Mouse (Mus musculus) adrenal gland, postnatal 25 days (tissue): Measurements from ENCODE around the gene Hsp90ab1. TPM values are rescaled to one million over a fixed set of nuclear protein-coding genes. Genes with fewer than 3 reads are reported as not detected.

Experiments used
- DNase-seq: peaks from one replicate; pipeline ENCODE4 v3.0.0; 2021; ENCODE audit warnings: mixed read lengths
- total RNA-seq: library from RNA; stranded (reverse); gene quantifications from 2 replicates; pipeline ENCODE4 v1.2.3, GENCODE M21; 2021

The Hsp90ab1 gene
- total RNA-seq, 1 experiment from 2014 or later: 1,940 TPM

- peak; percentile 85 for DNase-seq
Measured at GRCm38 (mm10) chr17:45596631-45597396, 23.7 kb upstream of the Hsp90ab1 start.

DNA sequence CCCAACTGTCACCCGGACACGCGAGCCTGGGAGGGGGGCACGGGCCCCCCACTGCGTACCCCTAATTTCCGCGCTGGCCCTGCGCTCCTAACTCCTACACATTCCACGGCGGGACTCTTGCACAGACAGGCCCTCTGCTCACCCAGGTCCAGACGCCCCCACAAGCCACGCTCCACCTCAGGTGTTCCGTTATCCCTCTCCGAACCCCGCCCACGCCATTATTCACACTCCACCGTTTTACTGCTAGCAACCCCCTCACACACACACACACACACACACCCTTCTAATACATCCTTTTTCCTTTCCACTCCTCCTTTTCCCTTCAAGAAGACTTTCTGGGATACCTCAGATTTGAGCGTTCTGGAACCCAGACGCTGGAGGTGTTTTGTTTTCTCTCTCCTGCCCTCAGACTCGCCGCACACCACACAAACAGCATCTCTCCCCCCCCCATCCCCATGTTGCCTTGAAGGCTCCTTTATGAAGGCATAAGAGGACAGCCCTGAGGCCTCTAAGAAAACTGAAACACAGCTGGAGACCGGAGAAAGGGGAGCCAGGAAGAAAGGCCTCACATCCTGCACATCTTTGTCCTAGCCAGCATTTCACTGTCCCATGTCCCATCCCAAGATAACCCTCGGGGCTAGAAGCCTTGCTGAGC lies 22.8 kb upstream of the Hsp90ab1 start:
- no peak for DNase-seq

GRCm38 (mm10) chr17:45594881-45595735 lies 22.0 kb upstream of the Hsp90ab1 start:
- peak; percentile 86 for DNase-seq

- DNase-seq: no peak
Measured at GRCm38 (mm10) chr17:45594195-45594594, 21.1 kb upstream of the Hsp90ab1 start.

GRCm38 (mm10) chr17:45593479-45593878 lies 20.4 kb upstream of the Hsp90ab1 start:
- DNase-seq: peak; percentile 22

GRCm38 (mm10) chr17:45592606-45593431 lies 19.7 kb upstream of the Hsp90ab1 start:
- DNase-seq: peak; percentile 30

DNA sequence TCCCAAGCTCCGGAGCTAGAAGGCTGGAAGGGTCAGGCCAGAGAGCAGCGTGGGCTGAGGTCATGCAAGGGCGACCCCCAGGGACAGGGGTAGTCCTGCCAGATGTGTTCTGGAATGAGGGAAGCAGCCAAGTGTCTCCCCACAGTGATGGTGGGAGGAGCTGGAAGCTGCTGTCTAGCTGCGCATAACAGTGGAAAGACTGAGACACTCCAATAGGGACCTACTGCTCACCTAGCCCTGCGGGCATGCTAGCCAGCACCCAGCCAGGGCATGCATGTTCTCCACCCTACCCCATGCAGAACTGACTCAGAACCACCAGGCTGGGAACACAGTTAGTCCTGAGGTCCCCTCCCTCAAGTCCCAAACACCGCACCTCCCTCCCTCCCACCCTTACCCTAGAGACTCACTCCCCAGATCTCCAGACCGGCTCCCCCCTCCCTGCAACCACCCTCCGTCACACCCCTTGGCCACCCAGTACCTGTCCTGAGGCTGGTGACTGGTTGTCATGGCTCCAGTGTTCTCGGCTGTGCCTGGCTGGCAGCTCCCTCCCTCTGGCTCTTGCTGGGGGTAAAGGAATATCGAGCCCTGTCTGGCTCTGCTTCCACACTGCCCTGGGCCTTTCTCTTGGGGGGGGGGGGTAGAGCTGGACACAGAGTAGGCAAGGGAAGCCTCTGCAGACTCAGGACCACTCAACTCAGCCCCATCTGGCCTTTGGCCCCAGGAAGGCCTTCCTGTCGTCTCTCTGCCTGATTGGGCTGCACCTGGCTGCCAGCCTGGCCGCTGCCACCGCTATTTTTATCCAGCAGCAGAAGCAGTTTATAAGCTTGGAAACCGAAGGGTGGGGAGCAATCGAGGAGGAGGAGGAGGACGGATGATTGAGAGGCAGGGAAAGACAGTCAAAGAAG lies 18.9 kb upstream of the Hsp90ab1 start:
- peak; percentile 45 for DNase-seq

- DNase-seq: no peak
Measured at GRCm38 (mm10) chr17:45590410-45590809, 17.3 kb upstream of the Hsp90ab1 start.

DNA sequence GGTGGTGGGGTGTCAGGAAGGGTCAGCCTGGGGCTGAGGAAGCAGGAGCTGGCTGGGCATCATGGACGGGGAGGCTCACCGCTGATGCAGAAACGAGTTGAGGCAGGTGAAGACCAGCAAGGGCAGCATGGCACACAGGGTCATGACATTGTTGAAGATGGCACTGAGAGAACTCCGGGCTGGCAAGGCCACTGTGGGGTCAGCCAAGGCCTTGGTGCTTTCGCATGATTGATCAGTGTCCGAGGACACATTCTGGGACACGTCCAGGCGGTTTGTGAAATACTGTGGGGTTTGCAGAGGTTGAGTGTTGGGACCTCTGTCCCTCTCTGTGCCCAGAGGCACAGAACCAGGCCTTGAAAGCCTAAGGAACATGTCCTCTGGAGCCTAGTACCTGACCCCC lies 16.8 kb upstream of the Hsp90ab1 start:
- DNase-seq: peak; percentile 68

DNA sequence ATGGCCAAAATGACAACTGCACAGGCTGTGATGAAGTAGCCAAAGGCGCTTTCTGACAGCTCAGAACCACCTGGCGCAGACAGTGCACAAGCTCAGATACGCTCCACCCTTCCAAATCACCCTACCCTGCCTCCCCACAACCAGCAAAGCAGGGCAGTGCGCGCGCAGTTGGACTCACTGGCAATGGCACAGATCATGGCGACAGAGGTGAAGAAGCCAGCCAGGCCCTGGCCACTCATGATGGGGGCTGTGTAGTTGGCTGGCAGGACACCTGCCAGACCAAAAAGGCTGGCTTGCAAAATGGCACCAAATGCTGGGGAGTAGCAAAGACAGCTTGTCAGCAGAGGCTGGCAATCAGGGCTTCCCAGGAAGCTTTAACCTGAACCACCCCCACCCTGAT lies 16.2 kb upstream of the Hsp90ab1 start:
- peak; percentile 24 for DNase-seq

DNA sequence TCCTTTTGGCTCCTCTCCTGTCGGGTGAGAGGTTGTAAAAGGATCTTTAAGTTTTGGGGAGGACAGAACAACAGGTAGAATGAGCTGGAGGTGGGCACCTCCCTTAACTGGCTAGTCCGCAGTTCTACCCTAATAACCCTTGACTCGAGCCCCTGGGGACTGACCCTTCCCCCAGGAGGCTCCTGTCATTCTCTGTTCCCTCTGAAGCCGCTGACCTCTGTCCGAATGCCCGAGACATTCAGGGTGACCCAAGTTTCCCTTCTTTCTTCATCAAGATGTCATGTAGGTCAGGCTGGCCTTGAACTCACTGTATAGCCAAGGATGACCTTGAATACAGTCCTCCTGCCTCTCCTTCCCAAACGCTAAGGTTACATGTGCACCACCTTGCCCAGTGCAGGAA lies 15.3 kb upstream of the Hsp90ab1 start:
- DNase-seq: no peak

GRCm38 (mm10) chr17:45586449-45586837 lies 13.4 kb upstream of the Hsp90ab1 start:
- no peak for DNase-seq

DNA sequence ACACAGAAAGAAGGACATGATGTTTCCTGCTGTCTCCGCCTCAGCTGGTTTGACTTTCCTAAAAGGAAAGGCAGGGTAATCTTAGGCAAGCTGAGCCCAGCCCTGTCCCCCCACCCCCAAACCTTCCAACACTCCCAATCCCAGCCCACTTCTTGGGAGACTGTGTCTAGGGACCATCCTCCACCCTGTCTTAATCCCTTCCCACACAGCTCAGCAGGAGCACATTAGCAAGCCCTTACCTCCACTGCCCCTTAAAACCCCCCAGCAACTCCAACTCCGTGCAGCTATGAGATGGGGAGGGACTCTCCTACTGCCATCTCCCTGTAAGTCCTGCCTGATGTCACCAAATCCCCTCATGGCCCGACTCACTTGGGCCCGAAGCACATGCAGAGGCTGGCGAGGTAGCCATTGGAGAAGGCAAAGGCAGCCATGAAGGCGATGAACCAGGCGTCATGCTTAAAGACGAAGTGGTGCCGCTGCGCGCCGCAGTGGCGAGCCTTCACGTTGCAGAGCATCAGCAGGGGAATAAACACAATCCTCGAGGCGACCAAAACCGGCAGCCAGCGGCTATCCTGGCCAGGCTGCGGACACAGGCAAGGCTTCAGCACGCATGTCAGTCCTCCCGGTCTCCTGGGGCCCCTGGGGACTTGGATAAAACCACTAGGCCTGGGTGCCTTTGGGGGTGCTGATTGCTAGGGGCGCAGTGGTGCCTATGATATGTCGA lies 12.8 kb upstream of the Hsp90ab1 start:
- DNase-seq: no peak

DNA sequence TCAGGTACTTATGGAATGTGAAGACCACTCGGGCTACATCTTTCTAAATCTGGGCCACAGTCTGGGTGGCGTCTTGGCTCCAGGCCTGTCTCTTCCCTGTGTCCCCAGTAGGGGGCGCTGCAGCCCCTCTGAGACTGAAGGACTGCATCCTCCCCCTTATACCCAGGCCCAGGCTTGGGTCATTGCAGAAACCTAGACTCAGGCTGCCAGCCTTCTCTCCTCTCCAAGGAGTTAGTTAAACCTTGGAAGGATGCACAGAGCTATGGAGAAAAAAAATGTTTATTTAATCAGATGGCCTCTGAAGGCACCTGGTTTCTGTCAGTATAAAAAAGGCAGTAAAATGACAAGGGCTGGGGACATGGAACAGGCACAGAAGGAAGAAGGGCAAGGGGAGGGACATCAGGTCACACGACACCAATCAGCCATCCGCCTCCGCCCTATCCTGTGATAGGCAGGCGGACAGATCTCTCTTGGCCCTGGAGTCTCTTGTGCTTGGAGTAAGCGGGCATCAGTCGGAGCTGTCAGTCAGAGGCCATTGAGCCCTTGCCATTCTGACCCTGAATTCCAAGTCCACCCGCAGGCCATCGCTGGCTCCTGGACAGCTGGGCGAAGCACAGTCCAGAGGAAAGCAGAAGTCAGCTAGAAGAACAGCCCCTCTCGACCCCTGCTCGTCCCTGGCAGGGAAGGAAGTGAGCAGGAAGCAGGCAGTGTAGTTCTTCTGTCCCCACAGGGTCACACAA lies 12.0 kb upstream of the Hsp90ab1 start:
- DNase-seq: peak; percentile 81

DNA sequence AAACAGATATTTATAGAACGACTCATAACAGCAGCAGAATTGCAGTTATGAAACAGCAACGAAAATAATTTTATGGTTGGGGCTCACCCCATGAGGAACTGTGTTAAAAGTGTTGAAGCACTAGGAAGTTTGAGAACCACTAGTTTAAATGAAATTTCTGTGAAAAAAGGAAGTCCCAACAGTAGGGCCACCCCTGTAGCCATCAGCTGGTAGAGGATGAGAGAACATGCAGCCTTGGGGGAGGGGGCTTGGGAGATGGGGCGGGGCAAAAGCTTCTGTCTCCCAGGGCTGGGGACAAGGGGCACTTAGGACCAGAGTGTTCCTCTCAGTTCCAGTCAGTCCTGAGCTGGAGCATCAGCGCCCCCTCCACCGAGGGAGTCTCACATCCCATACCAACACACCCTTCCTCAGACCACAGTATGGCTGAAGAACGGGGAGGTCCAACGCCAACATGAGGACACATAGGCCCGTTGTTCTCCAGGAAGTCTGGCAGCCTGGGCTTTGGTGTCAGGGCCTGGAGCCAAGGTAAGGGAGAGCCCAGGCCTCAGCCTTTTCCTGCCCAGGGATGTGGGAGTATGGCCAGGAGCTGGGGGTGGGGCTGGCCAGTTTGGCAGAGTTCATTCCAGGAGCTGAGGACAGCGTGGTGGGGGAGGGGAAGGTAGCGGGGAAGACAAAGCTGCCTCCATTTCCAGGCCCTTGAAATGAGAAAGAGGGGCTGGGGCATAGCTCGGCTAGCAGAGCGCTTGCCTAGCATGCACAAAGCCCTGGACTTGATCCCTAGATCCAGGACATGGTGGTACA lies 11.2 kb upstream of the Hsp90ab1 start:
- peak; percentile 80 for DNase-seq

GRCm38 (mm10) chr17:45582715-45583355 lies 9.8 kb upstream of the Hsp90ab1 start:
- peak; percentile 16 for DNase-seq

DNA sequence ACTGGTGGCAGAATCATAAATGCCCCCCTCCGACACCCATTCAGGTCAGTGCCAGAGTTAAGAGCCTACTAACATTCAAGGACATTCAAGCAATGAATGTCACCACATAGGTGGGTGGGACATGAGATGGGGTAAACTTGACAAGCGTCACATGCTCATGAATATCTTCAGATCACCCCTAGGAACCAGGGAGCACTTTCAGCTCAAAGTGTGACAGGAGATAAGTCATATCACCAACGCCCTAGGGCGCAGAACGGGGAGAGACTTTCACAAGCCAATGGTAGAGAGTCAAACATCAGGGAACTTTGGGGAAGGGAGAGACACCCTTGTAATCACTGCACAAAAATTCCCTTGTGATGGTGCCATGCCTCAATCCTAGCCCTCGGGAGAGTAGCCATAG lies 9.1 kb upstream of the Hsp90ab1 start:
- no peak for DNase-seq

DNA sequence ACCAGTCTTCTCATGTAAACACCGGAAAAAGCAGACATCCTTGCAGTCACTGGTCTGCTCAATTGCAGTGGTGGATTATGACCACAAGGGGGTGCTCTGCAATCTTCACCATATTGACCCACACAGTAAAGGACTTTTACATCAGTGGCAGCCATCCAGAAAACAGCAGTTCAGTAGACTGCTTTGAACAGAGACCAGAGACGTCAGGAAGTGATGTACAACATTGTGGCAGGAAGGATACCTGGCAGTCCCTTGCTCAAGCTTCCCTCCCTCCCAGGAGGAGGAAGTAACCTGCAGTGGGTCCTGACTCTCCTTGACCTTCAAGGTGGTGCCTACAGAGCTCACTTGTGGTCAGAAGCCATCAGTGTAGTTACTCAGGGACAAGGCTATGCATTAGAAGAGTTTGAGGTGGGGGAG lies 8.5 kb upstream of the Hsp90ab1 start:
- DNase-seq: peak; percentile 59
